Mouse (Mus musculus) left cerebral cortex, postnatal 14 days (tissue): ENCODE results near the gene Aldh1l1. TPM values are rescaled to one million over a fixed set of nuclear protein-coding genes. Genes with fewer than 3 reads are reported as not detected.

Experiments used
- DNase-seq, 2 experiments: peaks; one replicate each; pipeline ENCODE4 v3.0.0; 2021 to 2022; ENCODE audit warnings: low spot score in 2 of 2, mixed read lengths in 1 of 2
- intact Hi-C: fragments of 180-260 bp; cut with DNase I; formaldehyde crosslinking; loops from one replicate; pipeline ENCODE4 v1.15.1; 2025
- total RNA-seq, 2 experiments: library from RNA; stranded (reverse); gene quantifications; 2 replicates each; pipeline ENCODE4 v1.2.3; 2021

Aldh1l1 gene
- total RNA-seq, 2 experiments from 2014 or later = 61.4 to 65.8 TPM

DNA sequence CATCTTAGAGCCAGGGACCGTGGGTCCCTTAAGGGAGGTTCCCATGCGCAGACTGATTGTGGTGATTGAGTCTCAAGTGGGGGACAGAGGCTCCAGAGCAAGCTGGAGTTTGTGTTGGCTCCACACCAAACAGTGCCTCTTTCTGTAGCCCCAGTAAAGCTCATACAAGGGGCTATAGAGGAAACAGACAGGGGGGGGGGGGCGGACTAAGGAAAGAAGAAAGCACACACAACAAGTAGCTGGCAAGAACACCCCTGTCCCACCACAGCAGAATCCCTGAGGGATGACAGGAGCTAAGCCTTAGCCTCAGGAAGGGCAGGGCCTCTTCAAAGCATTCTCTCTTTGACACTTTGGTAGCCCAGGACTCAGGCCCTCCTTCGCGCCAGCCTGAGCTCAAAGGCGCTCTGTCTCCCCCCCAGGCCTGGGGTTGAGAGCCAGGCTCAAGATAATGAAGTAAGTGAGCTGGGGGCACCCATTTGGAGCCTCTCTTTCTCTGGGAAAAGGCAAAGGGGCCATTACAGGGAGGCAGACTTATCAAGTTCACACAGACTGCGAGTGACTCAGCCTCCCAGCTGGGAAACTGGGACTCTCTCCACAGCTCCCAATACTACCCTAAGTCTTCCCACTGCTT, 9.2 kb downstream of the Aldh1l1 start:
- intact Hi-C loops = no loop called here
- DNase-seq = peak in 1 of 2 experiments; percentile 14

DNA sequence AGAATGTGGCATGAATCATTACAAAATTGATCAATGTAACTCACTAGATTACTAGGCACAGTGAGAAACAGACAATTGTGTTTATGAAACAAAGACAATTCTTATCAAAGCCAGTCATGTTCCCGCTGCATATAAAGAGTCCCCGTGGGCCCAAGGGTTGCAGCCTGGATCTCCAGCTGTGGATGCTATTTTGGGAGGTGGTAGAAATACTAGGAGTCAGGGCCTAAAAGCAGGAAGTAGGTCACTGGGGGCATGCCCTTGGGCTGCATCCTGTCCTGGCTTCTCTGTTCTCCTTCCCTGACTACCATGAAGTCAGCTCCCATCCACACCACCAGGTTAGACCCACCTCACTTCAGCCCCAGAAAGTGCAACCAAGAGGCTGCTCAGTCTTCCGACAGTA, 10.0 kb downstream of the Aldh1l1 start:
- intact Hi-C loops = no loop called here
- no peak for DNase-seq

DNA sequence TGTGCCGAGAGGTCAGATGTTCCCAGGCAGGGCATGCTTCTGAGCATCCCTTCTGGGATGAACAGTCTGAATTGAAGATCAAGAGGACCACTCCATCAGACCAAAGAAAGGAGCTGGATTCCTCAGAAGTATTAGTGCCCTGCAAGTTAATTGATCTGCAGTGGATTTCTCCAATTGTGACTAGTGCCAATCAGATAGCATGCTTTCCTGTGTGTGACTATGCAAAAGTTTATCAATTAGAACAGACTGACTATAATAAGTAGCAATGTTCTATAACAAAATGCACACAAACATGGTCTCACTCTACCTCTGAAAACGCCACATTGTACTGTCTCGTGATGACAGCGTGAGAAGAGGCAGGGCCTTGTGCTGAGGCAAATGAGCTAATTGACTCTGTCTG, 13.3 kb downstream of the Aldh1l1 start:
- DNase-seq = no peak
- intact Hi-C loops = no loop called here

DNA sequence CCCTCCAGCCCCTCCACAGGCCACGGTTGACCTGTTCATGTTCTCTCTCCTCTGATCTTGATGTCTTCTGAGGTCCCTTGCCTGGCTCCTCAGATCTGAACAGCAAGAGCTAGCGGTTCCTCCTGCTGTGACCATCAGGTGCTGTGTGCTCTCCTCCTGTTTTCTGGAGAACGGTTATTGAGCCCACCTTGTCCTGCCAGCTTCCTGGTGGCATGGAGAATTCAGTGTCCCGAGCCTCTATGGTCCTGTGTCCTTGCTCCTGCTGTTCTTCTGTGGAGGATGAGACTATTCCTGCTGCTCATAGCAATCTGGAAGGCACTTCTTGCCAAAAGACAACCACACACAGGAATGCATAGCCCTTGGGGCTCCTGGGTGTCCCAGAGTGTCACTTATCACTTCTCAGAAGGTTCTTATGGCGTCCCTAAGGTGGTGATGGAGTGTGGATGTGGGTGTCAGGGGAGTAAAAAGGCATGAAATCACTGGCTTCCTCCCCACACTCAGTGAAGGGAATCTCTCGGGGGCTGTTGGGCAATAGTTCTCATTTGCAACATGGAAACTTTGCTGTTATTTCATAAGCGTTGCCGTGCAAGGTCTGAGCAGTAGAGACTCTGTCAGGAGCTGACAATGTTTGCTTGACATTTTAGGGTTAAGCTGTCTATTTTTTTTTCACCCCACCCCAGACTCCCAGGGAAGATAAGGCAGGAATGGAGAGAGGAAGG, 15.2 kb downstream of the Aldh1l1 start:
- DNase-seq = no peak
- intact Hi-C loops = no loop called here

DNA sequence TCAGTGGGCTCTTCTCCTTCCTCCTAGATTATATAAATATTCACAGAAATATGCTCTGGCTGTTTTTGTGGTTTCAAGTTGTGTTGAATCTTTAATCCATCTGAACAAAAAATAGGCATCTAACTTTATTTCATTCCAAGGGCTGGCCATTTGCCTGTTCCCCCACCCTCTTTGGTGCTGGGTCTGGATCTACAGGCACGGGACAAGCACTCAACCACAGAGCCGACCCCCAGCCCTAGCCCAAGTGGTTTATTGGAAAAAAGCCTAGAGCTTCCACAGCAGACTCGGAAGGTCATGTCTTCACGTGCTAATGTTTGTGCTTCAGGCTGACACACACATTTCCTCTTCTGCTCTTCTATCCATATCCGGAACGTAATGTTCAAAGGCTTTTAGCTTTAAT, 19.7 kb downstream of the Aldh1l1 start:
- peak in 1 of 2 experiments; percentile 29 for DNase-seq
- intact Hi-C loops = loop anchor here (2.0 kb wide), 1 partner anchor 43 kb away; the partner anchor contains the start of gene Klf15

DNA sequence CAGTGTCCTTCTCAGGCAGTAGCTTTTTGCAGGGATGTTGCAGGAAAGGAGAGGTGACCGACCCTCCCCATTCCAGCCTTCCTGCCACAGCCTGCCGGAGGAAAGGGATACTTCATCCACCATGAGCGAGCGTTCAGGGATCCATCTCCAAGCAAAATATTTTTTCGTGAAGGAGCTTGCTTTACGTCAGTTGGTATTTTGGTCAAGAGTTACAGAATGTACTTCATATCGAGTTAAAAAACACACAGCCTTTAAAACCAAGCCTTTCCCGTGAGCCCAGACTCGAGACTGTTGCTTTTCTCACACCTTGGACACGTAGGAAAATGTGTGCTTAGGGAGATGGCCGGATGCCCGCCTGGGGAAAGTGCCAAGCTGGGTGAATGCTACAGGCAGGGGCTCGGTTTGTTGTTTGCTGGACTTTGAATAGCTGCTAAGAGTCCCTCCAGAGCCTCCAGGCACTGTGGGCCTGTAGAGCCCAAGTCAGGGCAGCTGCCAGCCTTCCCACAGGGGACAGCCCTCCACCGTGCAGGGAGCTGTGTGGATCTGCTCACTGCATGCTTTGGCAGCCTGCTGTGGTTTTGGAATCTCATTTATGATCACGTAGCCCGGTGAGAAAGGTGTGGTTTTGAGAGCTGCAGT, 20.6 kb downstream of the Aldh1l1 start:
- peak; percentile 87 to 94 for DNase-seq
- intact Hi-C loops = loop anchor here (2.0 kb wide), 1 partner anchor 44 kb away; the partner anchor contains the start of gene Klf15

DNA sequence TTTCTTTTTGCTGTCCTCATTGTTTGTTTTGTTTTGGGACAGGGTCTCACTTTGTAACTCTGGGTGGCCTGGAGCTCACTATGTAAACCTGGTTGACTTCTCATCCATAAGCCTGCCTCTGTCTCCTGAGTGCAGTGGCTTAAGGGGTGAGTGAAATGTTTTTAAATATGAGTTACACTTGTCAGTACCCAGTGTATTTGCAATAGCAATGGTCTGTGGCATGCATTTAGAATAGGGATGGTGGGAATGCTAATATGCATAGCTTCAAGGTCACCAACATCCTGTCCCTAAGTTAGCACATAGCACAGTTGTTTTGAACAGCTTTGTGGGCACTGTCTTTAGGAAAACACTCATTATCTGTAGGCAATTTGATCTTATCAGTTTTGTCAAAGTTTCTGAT, 21.2 kb downstream of the Aldh1l1 start:
- no peak for DNase-seq
- intact Hi-C loops = loop anchor here (2.0 kb wide), 1 partner anchor 45 kb away; the partner anchor contains the start of gene Klf15

DNA sequence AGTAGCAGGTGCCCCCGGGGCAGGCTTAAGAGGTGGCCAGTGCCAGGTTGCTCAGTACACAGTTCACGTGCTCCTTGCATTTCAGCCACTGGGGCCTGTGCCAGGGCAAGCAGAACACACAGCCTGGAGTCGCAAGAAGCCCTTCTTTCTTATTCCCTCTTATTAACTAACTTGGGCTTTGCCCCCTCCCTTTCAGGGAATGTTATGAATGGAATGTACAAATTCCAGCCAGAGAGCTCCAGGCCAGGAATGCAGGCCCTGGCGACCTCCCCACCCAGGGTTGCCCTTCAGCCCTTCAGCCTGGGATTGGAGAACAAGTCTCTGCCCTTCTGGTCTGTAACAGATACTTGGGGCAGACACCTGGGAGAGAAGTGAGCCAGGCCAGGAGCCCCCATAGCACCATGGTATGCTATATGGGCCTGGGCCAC, 22.0 kb downstream of the Aldh1l1 start:
- peak in 1 of 2 experiments; percentile 49 for DNase-seq
- intact Hi-C loops = no loop called here

DNA sequence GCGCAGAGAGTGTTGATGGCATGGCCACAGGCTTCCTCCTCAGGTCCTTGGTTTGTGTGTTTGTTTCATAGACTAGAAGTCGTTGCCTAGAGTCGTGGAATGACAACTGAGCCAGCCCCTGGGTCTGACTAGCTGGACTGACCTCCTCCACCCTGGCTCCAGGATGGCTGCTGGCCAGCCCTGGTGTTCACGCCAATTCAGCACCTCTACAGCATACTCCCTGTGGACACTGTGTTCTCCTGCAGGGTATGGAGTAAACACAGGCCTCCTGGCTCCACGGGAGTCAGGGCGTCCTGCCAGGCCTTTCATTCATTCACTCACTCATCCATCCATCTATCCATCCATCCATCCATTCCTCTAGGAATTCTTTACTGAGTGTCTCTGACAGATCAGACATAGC, 22.9 kb downstream of the Aldh1l1 start:
- DNase-seq = peak in 1 of 2 experiments; percentile 41

DNA sequence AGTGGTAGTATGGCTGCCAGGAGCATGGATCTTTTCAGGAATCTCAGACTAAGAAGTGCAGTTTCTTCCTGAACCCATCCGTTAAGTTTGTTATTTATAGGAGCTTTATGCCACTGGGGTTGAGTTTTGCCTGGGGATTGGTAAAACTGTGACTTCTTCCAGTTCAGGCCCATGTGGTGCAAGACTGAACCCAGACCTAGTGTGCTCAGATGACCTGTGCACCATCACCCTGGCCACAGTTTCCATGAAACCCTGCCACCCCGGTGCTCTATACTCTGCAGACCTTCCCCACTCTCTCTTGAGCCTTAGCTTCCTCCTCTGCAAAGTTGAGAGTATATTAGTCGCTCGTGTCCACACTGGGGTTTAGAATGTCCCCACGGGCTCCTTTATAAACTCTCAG, 26.2 kb downstream of the Aldh1l1 start:
- intact Hi-C loops = no loop called here
- DNase-seq = no peak

More for the DNA sequence above, 22.9 kb downstream of the Aldh1l1 start:
- intact Hi-C loops = no loop called here

DNA sequence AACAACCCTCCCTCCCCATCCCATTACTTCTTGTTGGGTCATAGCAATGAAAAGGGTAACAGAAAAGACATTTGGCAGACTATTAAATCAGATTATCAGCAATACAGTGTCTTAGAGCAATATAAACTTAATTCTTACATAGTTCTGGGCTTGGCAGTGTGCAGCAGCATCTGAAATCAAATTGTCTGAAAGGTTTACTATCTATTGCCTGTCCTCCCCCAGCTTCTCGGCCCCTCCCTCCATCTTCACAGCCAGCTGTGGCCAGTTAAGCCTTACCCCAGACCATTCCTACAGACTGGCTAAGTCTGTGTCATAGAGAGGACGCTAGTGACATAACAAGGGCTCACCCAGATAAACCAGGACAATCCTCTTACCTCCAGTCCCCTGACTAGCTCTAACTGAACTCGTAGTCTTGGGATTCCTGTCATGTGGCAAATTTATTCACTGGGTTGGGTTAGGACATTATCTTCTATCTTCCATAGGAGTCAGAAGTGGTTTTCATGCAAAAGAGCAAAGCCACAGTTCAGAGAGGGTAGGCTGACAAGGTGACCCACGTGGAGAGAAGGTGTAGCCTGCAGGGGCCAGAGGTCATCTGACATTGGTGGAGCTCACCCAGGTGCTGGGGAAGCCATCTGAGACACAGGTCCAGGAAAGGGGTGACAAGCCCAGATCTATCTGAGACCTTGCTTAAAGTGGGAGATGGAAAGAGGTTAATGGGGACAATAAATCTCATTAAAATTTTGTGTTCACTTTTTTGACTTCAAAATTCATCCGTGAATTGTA, 27.0 kb downstream of the Aldh1l1 start:
- intact Hi-C loops = no loop called here
- DNase-seq = no peak

DNA sequence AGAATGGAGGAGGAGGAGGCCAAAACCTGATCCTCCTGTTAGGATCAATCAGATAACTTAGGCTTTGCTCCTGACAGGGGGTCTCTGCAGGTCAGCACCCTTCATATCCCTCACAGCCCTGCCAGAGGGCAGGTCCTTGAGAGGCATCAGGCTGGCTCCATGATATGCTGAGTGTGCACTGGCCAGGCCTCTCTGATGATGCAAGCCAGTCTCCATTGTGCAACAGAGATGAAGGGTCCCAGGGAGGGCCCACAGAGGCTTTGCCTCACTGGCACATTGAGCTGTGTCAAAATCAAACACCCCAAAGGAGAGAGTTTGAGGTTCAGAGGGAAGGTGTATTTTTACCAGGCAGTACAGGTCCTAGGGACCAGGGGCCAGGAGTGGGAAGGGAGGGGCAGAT, 28.1 kb downstream of the Aldh1l1 start:
- intact Hi-C loops = no loop called here
- no peak for DNase-seq

DNA sequence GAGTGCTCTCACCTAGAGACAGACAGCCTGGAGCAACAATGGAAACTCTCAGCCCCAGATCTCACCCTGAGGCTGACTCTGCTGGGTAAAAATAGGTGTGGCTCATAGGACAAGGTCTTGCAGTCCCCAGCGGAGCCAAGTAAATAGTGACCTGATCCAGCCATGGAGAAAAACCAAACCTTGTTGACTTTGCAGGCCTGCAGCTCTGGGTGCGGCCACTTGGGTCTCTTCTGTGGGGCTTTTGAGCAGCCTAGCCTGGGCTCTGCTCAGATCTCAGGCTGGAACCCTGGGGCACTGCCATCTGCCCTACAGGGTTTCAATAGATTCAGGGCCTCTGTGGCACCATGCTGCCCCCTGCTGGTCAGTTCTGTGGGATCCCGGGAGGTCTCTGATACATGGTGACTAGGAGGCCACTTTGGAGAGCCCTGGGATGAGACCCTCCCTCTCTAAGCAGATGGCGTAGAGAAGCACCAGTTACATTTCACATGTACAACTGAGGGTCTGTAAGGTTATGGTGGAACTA, 28.7 kb downstream of the Aldh1l1 start:
- intact Hi-C loops = loop anchor here (1.0 to 5.0 kb wide), 2 partner anchors 65 to 83 kb away; no protein-coding TSS in a partner anchor
- peak; percentile 83 to 89 for DNase-seq

DNA sequence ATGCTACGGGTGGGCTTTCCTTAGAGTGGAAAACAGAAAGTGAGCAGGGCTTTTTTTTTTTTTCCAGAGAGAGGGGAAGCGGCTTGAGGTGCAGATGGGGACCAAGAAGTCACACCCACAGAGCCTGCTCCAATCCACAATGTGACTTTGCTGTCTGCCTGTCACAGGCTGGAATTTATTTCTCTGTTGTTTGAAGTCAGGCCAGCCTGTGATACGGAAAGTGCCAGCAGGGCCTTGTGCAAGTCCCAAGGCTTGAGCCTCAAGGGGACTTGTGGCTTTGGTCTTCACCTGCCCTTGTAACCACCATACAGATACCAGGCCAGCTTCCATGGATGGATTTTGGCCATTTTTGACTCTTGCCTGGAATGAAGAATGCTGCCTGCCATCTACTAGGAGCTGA, 32.7 kb downstream of the Aldh1l1 start:
- no peak for DNase-seq
- intact Hi-C loops = loop anchor here (5.0 kb wide), 1 partner anchor 87 kb away; no protein-coding TSS in a partner anchor

DNA sequence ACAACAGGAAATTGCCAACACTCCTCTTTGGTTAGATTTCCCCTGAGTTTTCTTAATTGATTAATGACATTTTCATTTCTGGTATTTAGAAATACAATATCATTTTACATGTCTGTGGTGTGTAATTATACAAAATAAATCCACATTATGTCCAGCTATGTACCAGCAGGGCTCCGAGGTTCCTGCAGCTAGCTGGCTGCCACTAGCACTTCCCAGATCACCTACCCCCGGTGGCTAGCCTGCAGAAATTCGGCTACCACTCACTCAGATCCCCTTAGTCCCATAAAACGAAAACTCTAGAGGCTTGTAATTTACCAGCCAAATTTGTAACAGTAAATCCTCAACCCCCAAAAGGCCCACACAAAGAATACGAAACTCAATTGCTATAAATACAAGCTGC, 33.1 kb downstream of the Aldh1l1 start:
- no peak for DNase-seq
- intact Hi-C loops = loop anchor here (5.0 kb wide), 1 partner anchor 87 kb away; no protein-coding TSS in a partner anchor

DNA sequence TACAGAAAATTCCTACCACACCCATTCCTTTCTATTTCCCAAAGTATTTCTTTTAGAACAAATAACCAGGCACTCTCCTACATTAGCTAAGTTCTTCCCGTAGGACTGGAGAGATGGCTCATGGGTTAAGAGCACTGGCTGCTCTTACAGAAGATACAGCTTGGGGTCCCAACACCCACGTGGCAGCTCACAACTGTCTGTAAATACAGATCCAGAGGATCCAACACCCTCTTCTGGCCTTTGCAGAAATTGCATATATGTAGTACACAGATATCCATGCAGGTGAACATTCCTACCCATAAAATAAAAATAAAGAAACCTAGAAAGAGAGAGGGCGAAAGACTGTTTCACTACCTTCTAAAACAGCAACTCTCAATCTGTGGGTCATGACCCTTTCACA, 40.2 kb downstream of the Aldh1l1 start:
- no peak for DNase-seq
- intact Hi-C loops = no loop called here

DNA sequence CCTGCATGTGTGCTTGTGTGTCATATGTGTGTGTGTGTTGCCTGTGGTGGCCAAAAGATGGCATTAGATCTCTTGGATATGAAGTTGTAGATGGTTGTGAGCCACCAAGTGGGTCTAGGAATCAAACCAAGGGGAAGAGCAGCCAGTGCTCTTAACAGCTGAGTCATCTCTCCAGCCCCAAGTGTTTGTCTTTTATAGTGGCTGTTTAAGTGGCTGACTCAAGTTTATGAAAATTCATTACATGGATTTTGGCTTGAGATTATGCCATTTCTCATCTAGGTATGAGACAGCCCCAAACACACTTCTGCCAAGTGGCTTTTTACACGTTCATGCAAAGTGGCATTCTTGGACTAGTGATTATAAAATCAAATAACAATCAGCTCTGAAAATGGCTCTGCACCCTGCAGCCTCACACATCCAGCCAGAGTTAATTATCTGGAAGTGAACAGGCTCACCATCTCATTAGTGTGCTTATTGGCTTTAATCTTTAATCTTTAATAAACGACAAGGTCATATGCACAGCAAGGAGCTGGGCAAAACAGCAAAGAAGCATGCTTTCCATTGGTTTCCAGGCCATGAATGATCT, 43.3 kb downstream of the Aldh1l1 start:
- DNase-seq = no peak
- intact Hi-C loops = no loop called here

DNA sequence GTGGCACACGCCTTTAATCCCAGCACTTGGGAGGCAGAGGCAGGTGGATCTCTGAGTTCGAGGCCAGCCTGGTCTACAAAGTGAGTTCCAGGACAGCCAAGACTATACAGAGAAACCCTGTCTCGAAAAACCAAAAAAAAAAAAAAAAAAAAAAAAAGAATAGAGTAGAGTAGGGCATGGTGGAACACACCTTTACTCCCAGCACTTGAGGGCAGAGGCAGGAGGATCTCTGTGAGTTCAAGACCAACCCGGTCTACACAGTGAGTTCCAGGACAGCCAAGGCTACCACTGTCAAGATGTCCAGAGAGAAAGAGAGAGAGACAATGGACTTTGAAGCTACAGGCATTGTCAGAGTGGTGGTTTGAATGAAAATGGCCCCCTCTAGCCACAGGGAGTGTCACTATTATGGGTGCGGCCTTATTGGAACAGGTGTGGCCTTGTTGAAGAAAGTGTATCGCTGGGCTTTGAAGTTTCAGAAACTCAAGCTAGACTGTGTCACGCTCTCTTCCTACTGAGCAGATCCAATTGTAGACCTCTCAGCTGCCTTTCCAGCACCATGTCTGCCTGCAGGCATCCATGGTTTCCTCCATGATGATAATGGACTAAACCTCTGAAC, 46.5 kb downstream of the Aldh1l1 start:
- intact Hi-C loops = no loop called here
- no peak for DNase-seq

DNA sequence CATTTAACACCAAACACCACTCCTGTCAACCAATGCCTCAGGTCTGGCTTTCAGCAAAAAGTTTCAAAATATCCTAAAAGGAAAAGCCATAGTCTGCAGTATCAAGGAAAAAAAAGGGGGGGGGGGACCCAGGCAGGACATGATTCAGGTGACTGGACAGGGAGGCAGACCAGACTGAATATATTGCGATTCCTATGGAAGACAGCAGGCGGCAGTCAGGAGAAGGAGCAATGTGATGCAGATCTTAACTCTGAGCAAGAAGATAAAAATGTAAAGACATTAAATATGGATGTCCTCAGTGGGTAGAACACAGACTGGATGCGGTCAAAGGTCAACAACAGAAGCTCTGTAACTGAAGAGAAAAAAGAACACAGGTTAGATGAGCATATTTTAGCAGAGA, 47.3 kb downstream of the Aldh1l1 start:
- no peak for DNase-seq
- intact Hi-C loops = no loop called here
